Mouse (Mus musculus) cerebellum, adult 2 months (tissue): ENCODE data around the gene Kazn. TPM values are rescaled to one million over a fixed set of nuclear protein-coding genes. Genes with fewer than 3 reads are reported as not detected.

Experiments
- DNase-seq, 2 experiments: peaks; one replicate each; pipeline ENCODE4 v3.0.0; 2021
- H3K27ac ChIP-seq: fragments of 200-500 bp; 2 replicates; pipeline ENCODE4 v1.5.1; 2012; ENCODE audit warnings: low read length, control low read depth, inconsistent platforms; ENCODE audit not compliant: insufficient read depth
- H3K27me3 ChIP-seq: fragments of 200-500 bp; 2 replicates; pipeline ENCODE4 v1.6.1; 2012; ENCODE audit warnings: inconsistent platforms, mild to moderate bottlenecking, low read length, moderate library complexity; ENCODE audit not compliant: control insufficient read depth, insufficient read depth
- H3K4me1 ChIP-seq: fragments of 200-500 bp; 2 replicates; pipeline ENCODE4 v1.6.1; 2011; ENCODE audit warnings: low read length; ENCODE audit not compliant: control insufficient read depth, insufficient read depth
- H3K4me3 ChIP-seq: fragments of 200-500 bp; replicated peaks from 2 replicates; pipeline ENCODE3; 2011; ENCODE audit warnings: mild to moderate bottlenecking, low read depth, low read length, control low read depth; ENCODE audit not compliant: insufficient read depth
- CTCF ChIP-seq: fragments of 200-500 bp; IDR thresholded peaks from 2 replicates; pipeline ENCODE4 v1.5.1; 2011; ENCODE audit warnings: low read depth, mild to moderate bottlenecking, control low read depth, low read length, moderate library complexity, borderline replicate concordance; ENCODE audit not compliant: insufficient read depth
- POLR2A ChIP-seq: fragments of 200-500 bp; IDR thresholded peaks from 2 replicates; pipeline ENCODE4 v1.6.1; 2011; ENCODE audit warnings: low read length, control low read depth, borderline replicate concordance; ENCODE audit not compliant: insufficient read depth
- WGBS: fragments of 180-500 bp; shearing (Covaris S2); methylation state at CpG from one replicate; pipeline ENCODE4 v1.1.7; 2018; 5-methylcytosine and 5-hydroxymethylcytosine counted together
- polyA plus RNA-seq: library from polyadenylated mRNA; depleted of rRNA; stranded (reverse); fragments of >200 nt; gene quantifications from 2 replicates; pipeline ENCODE4 v1.2.3, GENCODE M21; 2012

Kazn gene
- polyA plus RNA-seq, 1 experiment, result 75.7 TPM

- no peak for TF ChIP-seq POLR2A
- TF ChIP-seq CTCF, result no peak
- H3K4me1 ChIP-seq, result peaks cover 29% of the 10 kb centered on the region
- no peak overlapping the region for H3K4me3 ChIP-seq
- H3K27me3 ChIP-seq, result no peaks in the 10 kb centered on the region
- WGBS, result 57% methylated on average over 13 of the region's 13 CpGs
- no peak overlapping the region for H3K27ac ChIP-seq
- no peak for DNase-seq
Observed at GRCm38 (mm10) chr4:142228821-142229575, 10.2 kb downstream of the Kazn start.

- no peak for DNase-seq
Observed at GRCm38 (mm10) chr4:142223898-142224645, 15.1 kb downstream of the Kazn start.

GRCm38 (mm10) chr4:142222385-142222784 is 16.8 kb downstream of the Kazn start:
- Histone ChIP-seq H3K4me3 (no peak overlapping the region), H3K4me1 (no peaks in the 10 kb centered on the region; the same call in none of the 2 replicates), H3K27ac (no peak overlapping the region), H3K27me3 (no peaks in the 10 kb centered on the region)
- WGBS, result 91% methylated on average over 1 of the region's 1 CpGs
- no peak for TF ChIP-seq CTCF
- no peak for TF ChIP-seq POLR2A
- DNase-seq, result no peak

More at GRCm38 (mm10) chr4:142223898-142224645, 15.1 kb downstream of the Kazn start:
- Histone ChIP-seq H3K27ac (no peak overlapping the region), H3K4me3 (no peak overlapping the region), H3K4me1 (peaks cover 9% of the 10 kb centered on the region; the same call in 1 of the 2 replicates), H3K27me3 (no peaks in the 10 kb centered on the region)
- TF ChIP-seq POLR2A (no peak), CTCF (no peak)
- WGBS, result 68% methylated on average over 9 of the region's 9 CpGs

- H3K27me3 ChIP-seq, result no peaks in the 10 kb centered on the region
- H3K27ac ChIP-seq, result no peak overlapping the region
- TF ChIP-seq POLR2A (no peak), CTCF (no peak)
- DNase-seq, result no peak
- no peaks in the 10 kb centered on the region; the same call in 1 of the 2 replicates for H3K4me1 ChIP-seq
- H3K4me3 ChIP-seq, result no peak overlapping the region
- WGBS, result 60% methylated on average over 5 of the region's 5 CpGs
Observed at GRCm38 (mm10) chr4:142221757-142222072, 17.5 kb downstream of the Kazn start.

- no peak for TF ChIP-seq POLR2A
- no peak for TF ChIP-seq CTCF
- 78% methylated on average over 18 of the region's 18 CpGs for WGBS
- Histone ChIP-seq H3K4me3 (no peak overlapping the region), H3K27ac (no peak overlapping the region), H3K27me3 (no peaks in the 10 kb centered on the region), H3K4me1 (peaks cover 4% of the 10 kb centered on the region)
- no peak for DNase-seq
Observed at GRCm38 (mm10) chr4:142221025-142221756, 18.0 kb downstream of the Kazn start.

GRCm38 (mm10) chr4:142218997-142219396 is 20.2 kb downstream of the Kazn start:
- Histone ChIP-seq H3K27ac (no peak overlapping the region), H3K27me3 (no peaks in the 10 kb centered on the region), H3K4me1 (peaks cover 19% of the 10 kb centered on the region), H3K4me3 (no peak overlapping the region)
- WGBS, result 81% methylated on average over 8 of the region's 8 CpGs
- DNase-seq, result no peak
- TF ChIP-seq POLR2A (no peak), CTCF (no peak)

GRCm38 (mm10) chr4:142217048-142217447 is 22.2 kb downstream of the Kazn start:
- TF ChIP-seq CTCF, result no peak
- TF ChIP-seq POLR2A, result no peak
- H3K4me3 ChIP-seq, result no peak overlapping the region
- WGBS, result 88% methylated on average over 6 of the region's 6 CpGs
- no peaks in the 10 kb centered on the region for H3K27me3 ChIP-seq
- no peak overlapping the region for H3K27ac ChIP-seq
- DNase-seq, result no peak
- peaks cover 32% of the 10 kb centered on the region for H3K4me1 ChIP-seq
